Mouse (Mus musculus): ENCODE measurements around the gene Ccz1.

- TF ChIP-seq CTCF (IDR thresholded peaks at IDR 0.05; ENCODE audit: extremely low read depth, insufficient read depth, low read length): no peak
- TF ChIP-seq POLR2A (IDR thresholded peaks at IDR 0.05; ENCODE audit: extremely low read depth, insufficient read depth, low read length): no peak
These were observed 25.2 kb upstream of the Ccz1 start for GRCm38 (mm10) chr5:144039886-144040285.
